Mouse (Mus musculus): ENCODE measurements around the gene Angel1. TPM values are rescaled to one million over a fixed set of nuclear protein-coding genes. Genes with fewer than 3 reads are reported as not detected.

Angel1 gene
- polyA plus RNA-seq, 1 experiment, result 12.0 TPM

DNA sequence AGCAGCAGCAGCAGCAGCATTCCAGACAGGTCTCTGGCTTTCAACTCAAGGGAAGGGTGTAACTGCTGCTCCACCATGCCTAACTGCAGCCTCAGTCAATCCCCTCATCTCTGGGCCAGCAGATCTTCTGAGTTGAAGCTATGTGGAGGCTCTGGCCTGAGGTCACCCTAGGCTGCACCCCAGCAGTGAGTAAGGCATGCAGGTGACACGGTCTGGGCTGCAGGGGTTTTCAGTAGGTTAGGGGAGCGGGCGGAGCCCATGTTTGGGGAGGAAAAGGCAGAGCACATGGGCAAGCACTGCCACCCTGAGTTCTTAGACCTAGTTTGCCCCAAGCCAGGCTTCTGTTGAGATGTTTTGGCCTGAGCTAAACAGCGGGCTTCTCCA lies 25.3 kb downstream of the Angel1 start:
- no peak overlapping the region for H3K27ac ChIP-seq (ENCODE audit: insufficient read depth, low read length)
- H3K9ac ChIP-seq (ENCODE audit: low read depth, poor library complexity, severe bottlenecking), result no peak overlapping the region
- no peaks in the 10 kb centered on the region for H3K36me3 ChIP-seq (ENCODE audit: control insufficient read depth, insufficient read depth, low read length, poor library complexity, severe bottlenecking)
- TF ChIP-seq CTCF (IDR thresholded peaks at IDR 0.05; ENCODE audit: low read depth, low read length) (no peak), EP300 (IDR thresholded peaks at IDR 0.05; ENCODE audit: insufficient read depth, low read depth, low read length) (no peak), POLR2A (IDR thresholded peaks at IDR 0.05; ENCODE audit: insufficient read depth, low read length) (no peak)
- no peaks in the 10 kb centered on the region for H3K4me1 ChIP-seq (ENCODE audit: control insufficient read depth, insufficient read depth, low read length)
- no peaks in the 10 kb centered on the region for H3K27me3 ChIP-seq (ENCODE audit: control insufficient read depth, insufficient read depth, low read length, poor library complexity, severe bottlenecking)
- H3K4me3 ChIP-seq (ENCODE audit: low read depth, low read length), result no peak overlapping the region
- H3K9me3 ChIP-seq (replicated peaks; ENCODE audit: control insufficient read depth, insufficient read depth, low read length, poor library complexity, severe bottlenecking), result 0 out of 2 replicates have a peak, but pooled peaks cover 2% of the 10 kb centered on the region

DNA sequence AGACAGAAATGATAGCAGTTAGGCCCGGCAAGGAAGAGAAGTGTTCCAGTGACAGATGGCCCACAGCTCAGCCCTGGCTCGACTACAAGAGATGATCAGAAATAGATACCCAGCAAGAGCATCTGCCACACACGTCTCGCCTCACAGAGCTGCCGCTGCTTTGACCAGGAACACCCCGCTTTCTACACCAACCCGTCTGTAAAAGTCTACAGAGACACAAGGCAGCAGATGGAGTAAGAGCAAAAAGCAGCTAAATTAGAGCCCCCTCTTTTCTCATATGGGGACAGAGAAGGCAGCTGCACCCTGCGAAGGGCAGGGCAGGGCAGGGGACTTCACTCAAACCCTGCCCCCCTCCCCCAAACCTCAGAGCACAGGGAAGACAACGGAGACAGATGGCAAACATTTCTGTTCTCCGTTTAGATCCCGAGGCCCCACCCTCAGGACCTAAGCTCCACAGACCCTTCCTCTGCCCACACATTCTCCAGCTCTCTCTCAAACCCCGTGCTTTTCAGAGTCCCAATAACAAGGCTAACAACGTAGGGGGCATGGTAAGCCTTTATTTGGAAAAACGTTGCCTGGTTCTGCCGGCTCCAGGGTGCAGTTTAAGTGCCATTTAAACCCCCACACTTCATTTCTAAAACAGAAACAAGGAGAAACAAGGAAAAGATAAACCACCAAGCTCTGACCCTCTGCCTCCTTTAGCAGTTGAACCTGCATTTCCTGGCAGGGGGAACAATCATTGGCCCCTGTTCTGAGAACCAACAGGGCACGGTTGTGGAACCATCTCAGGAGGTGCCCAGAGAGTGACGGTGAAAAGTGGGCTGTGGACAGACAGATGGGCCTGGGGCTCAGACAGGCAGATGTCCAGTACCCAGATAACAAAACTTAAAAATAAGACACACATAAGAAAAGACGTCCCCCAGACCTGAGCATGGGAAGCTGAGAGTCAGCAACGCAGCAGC lies 26.0 kb downstream of the Angel1 start:
- Histone ChIP-seq H3K36me3 (ENCODE audit: control insufficient read depth, insufficient read depth, low read length, poor library complexity, severe bottlenecking) (no peaks in the 10 kb centered on the region), H3K4me3 (ENCODE audit: low read depth, low read length) (no peak overlapping the region), H3K27me3 (ENCODE audit: control insufficient read depth, insufficient read depth, low read length, poor library complexity, severe bottlenecking) (no peaks in the 10 kb centered on the region), H3K27ac (ENCODE audit: insufficient read depth, low read length) (no peak overlapping the region), H3K4me1 (ENCODE audit: control insufficient read depth, insufficient read depth, low read length) (no peaks in the 10 kb centered on the region), H3K9ac (ENCODE audit: low read depth, poor library complexity, severe bottlenecking) (no peak overlapping the region), H3K9me3 (replicated peaks; ENCODE audit: control insufficient read depth, insufficient read depth, low read length, poor library complexity, severe bottlenecking) (0 out of 2 replicates have a peak, but pooled peaks cover 2% of the 10 kb centered on the region)
- TF ChIP-seq POLR2A (IDR thresholded peaks at IDR 0.05; ENCODE audit: insufficient read depth, low read length) (no peak), CTCF (IDR thresholded peaks at IDR 0.05; ENCODE audit: low read depth, low read length) (no peak), EP300 (IDR thresholded peaks at IDR 0.05; ENCODE audit: insufficient read depth, low read depth, low read length) (no peak)

DNA sequence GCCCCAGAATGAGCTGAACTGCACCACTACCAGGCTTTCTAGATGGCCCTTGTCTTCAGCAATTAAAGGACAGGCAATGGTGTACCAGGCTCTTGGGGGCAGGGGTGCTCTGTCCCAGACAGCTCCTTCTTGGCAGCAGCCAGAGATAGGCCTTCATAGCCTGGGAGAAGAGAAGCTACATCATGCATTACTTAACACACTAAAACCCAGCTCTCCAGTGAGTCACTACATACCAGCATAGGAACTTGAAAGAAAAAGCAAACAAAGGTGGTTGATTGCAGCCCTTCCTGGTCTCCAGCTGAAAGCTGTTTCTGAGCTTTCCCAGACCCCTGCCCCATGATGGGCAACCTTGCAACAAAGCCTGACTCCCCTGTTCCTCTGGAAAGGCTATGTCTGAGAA lies 27.7 kb downstream of the Angel1 start:
- Histone ChIP-seq H3K9me3 (replicated peaks; ENCODE audit: control insufficient read depth, insufficient read depth, low read length, poor library complexity, severe bottlenecking) (0 out of 2 replicates have a peak, but pooled peaks cover 2% of the 10 kb centered on the region), H3K4me1 (ENCODE audit: control insufficient read depth, insufficient read depth, low read length) (no peaks in the 10 kb centered on the region), H3K27ac (ENCODE audit: insufficient read depth, low read length) (no peak overlapping the region)

DNA sequence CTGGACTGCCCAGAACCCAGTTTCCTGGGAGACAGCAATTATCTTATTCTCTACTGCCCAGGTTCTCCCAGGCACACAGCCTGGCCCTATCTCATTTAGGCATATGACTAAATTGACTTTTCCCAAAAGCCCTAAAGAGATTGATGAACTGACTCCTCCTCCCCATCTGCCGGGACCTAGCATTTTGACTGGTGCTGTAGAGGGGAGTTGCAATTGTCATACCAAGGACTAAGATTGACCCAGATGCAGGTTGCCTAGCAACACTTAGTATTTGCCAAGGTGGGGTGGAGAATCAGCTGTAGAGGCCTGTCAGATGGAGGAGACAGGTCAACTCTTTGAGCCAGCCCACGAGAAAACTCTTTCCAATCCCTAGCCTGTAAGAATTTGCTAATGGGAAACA lies 28.3 kb downstream of the Angel1 start:
- Histone ChIP-seq H3K9me3 (replicated peaks; ENCODE audit: control insufficient read depth, insufficient read depth, low read length, poor library complexity, severe bottlenecking) (0 out of 2 replicates have a peak, but pooled peaks cover 2% of the 10 kb centered on the region), H3K9ac (ENCODE audit: low read depth, poor library complexity, severe bottlenecking) (no peak overlapping the region), H3K4me3 (ENCODE audit: low read depth, low read length) (no peak overlapping the region), H3K27ac (ENCODE audit: insufficient read depth, low read length) (no peak overlapping the region), H3K36me3 (ENCODE audit: control insufficient read depth, insufficient read depth, low read length, poor library complexity, severe bottlenecking) (no peaks in the 10 kb centered on the region), H3K27me3 (ENCODE audit: control insufficient read depth, insufficient read depth, low read length, poor library complexity, severe bottlenecking) (no peaks in the 10 kb centered on the region), H3K4me1 (ENCODE audit: control insufficient read depth, insufficient read depth, low read length) (no peaks in the 10 kb centered on the region)
- TF ChIP-seq POLR2A (IDR thresholded peaks at IDR 0.05; ENCODE audit: insufficient read depth, low read length) (no peak), EP300 (IDR thresholded peaks at IDR 0.05; ENCODE audit: insufficient read depth, low read depth, low read length) (no peak), CTCF (IDR thresholded peaks at IDR 0.05; ENCODE audit: low read depth, low read length) (no peak)

More for the DNA sequence above, 27.7 kb downstream of the Angel1 start:
- Histone ChIP-seq H3K4me3 (ENCODE audit: low read depth, low read length) (no peak overlapping the region), H3K9ac (ENCODE audit: low read depth, poor library complexity, severe bottlenecking) (no peak overlapping the region), H3K36me3 (ENCODE audit: control insufficient read depth, insufficient read depth, low read length, poor library complexity, severe bottlenecking) (no peaks in the 10 kb centered on the region), H3K27me3 (ENCODE audit: control insufficient read depth, insufficient read depth, low read length, poor library complexity, severe bottlenecking) (no peaks in the 10 kb centered on the region)
- TF ChIP-seq POLR2A (IDR thresholded peaks at IDR 0.05; ENCODE audit: insufficient read depth, low read length), result no peak
- TF ChIP-seq CTCF (IDR thresholded peaks at IDR 0.05; ENCODE audit: low read depth, low read length), result no peak
- TF ChIP-seq EP300 (IDR thresholded peaks at IDR 0.05; ENCODE audit: insufficient read depth, low read depth, low read length), result no peak

DNA sequence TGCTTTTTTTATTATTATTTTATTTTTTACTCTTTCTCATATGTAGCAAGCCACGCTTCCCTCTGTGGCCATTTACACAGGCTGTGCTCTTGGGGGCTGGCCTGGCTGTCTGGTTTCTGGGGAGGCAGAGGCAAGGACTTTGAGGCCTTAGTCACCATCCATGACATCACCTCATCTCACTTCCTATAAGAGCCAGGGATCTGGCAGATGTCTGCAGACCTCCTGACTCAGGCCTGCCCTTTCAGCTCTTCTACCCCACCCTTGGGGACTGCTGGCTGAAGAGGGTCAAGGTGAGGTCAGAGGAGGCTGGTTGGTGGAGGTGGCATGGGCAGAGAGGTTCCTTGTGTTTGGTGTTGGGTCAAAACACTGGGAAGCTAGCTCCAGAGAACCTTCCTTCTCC lies 31.8 kb downstream of the Angel1 start:
- H3K36me3 ChIP-seq (ENCODE audit: control insufficient read depth, insufficient read depth, low read length, poor library complexity, severe bottlenecking), result no peaks in the 10 kb centered on the region
- H3K4me1 ChIP-seq (ENCODE audit: control insufficient read depth, insufficient read depth, low read length), result peaks cover 6% of the 10 kb centered on the region
- TF ChIP-seq CTCF (IDR thresholded peaks at IDR 0.05; ENCODE audit: low read depth, low read length) (no peak), POLR2A (IDR thresholded peaks at IDR 0.05; ENCODE audit: insufficient read depth, low read length) (no peak), EP300 (IDR thresholded peaks at IDR 0.05; ENCODE audit: insufficient read depth, low read depth, low read length) (no peak)
- H3K9me3 ChIP-seq (replicated peaks; ENCODE audit: control insufficient read depth, insufficient read depth, low read length, poor library complexity, severe bottlenecking), result 0 out of 2 replicates have a peak, but pooled peaks cover 2% of the 10 kb centered on the region
- H3K4me3 ChIP-seq (ENCODE audit: low read depth, low read length), result no peak overlapping the region
- H3K9ac ChIP-seq (ENCODE audit: low read depth, poor library complexity, severe bottlenecking), result no peak overlapping the region
- no peaks in the 10 kb centered on the region for H3K27me3 ChIP-seq (ENCODE audit: control insufficient read depth, insufficient read depth, low read length, poor library complexity, severe bottlenecking)
- no peak overlapping the region for H3K27ac ChIP-seq (ENCODE audit: insufficient read depth, low read length)

DNA sequence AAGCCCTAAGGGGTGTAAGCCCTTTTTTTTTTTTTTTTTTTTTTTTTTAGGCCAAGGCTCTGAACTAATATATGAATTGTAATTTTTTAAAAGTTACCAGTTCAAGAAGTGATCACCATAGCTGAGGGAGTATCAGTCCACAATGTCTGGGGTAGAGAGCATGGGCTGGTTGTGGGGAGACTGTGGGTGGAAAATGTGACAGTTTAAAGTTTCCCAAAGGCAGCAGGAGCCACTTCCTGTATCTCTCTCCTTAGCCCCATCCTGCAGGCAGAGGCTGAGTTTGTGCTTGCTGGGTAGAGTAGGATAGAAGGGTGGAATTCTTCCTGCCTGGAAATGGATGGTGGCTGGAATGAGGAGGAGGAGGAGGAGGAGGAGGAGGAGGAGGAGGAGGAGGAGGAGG lies 32.9 kb downstream of the Angel1 start:
- H3K36me3 ChIP-seq (ENCODE audit: control insufficient read depth, insufficient read depth, low read length, poor library complexity, severe bottlenecking), result no peaks in the 10 kb centered on the region
- no peaks in the 10 kb centered on the region for H3K27me3 ChIP-seq (ENCODE audit: control insufficient read depth, insufficient read depth, low read length, poor library complexity, severe bottlenecking)
- 0 out of 2 replicates have a peak, but pooled peaks cover 2% of the 10 kb centered on the region for H3K9me3 ChIP-seq (replicated peaks; ENCODE audit: control insufficient read depth, insufficient read depth, low read length, poor library complexity, severe bottlenecking)
- peaks cover 14% of the 10 kb centered on the region for H3K4me1 ChIP-seq (ENCODE audit: control insufficient read depth, insufficient read depth, low read length)
- no peak overlapping the region for H3K27ac ChIP-seq (ENCODE audit: insufficient read depth, low read length)
- no peak overlapping the region for H3K9ac ChIP-seq (ENCODE audit: low read depth, poor library complexity, severe bottlenecking)
- no peak for TF ChIP-seq CTCF (IDR thresholded peaks at IDR 0.05; ENCODE audit: low read depth, low read length)
- TF ChIP-seq POLR2A (IDR thresholded peaks at IDR 0.05; ENCODE audit: insufficient read depth, low read length), result no peak
- TF ChIP-seq EP300 (IDR thresholded peaks at IDR 0.05; ENCODE audit: insufficient read depth, low read depth, low read length), result no peak
- H3K4me3 ChIP-seq (ENCODE audit: low read depth, low read length), result no peak overlapping the region
